ENCODE assay signal across 21 mouse cellular contexts in genomic region chrX:52050941-52051340, GRCm38 (mm10).
DNase-seq lines count a peak whose midpoint lies in the region; ATAC-seq and TF ChIP-seq lines count a peak whose summit lies in the region.
"Had no signal": no experiment of that assay in that cellular context is flagged by ENCODE, and none has a peak within 500 bp of the region (broad histone marks: within the 10 kb centered on the region; RNA-seq: fewer than 3 reads in every experiment).

No protein-coding gene starts in this region.

- H3K36me3 ChIP-seq in embryonic facial prominence, embryonic 14.5 days (ENCODE audit: control insufficient read depth, insufficient read depth, low read length) = peaks cover 3% of the 10 kb centered on the region; the same call in 1 of the 2 replicates
- no peaks in the 10 kb centered on the region; the same call in 1 of the 2 replicates for H3K36me3 ChIP-seq in embryonic facial prominence, embryonic 10.5 days (replicated peaks)
- no peaks in the 10 kb centered on the region for H3K36me3 ChIP-seq in kidney, postnatal 0 days (ENCODE audit: insufficient read depth, low read length)
- 0 out of 2 replicates have a peak, but pooled peaks cover 6% of the 10 kb centered on the region for H3K36me3 ChIP-seq in limb, embryonic 14.5 days (ENCODE audit: control insufficient read depth, insufficient read depth, low read length)
- no peaks in the 10 kb centered on the region for H3K36me3 ChIP-seq in limb, embryonic 10.5 days

- DNase-seq in embryonic facial prominence, embryonic 14.5 days (ENCODE audit: low spot score) = peak; percentile 52
- DNase-seq in embryonic facial prominence, embryonic 10.5 days (ENCODE audit: low spot score) = no peak
- peak; percentile 39 for DNase-seq in kidney, postnatal 0 days (ENCODE audit: low spot score)
- DNase-seq in kidney, postnatal 10 days = no peak
- DNase-seq in limb, embryonic 14.5 days (ENCODE audit: low spot score) = peak; percentile 67
- DNase-seq in limb, embryonic 10.5 days (ENCODE audit: low spot score) = no peak
- DNase-seq: adrenal gland, adult 2 months; adrenal gland, adult 8-10 months; adrenal gland, postnatal 10 days; adrenal gland, postnatal 14 days; adrenal gland, postnatal 25 days; adrenal gland, postnatal 36 days; B cell, adult 2 months; cerebellum, adult 11 months; cerebellum, adult 11-12 months; cerebellum, adult 18-20 months had no signal

- H3K4me1 ChIP-seq in embryonic facial prominence, embryonic 14.5 days (ENCODE audit: control insufficient read depth, insufficient read depth, low read length) = no peaks in the 10 kb centered on the region
- no peaks in the 10 kb centered on the region for H3K4me1 ChIP-seq in embryonic facial prominence, embryonic 10.5 days
- H3K4me1 ChIP-seq in kidney, postnatal 0 days (replicated peaks; ENCODE audit: insufficient read depth, low read length) = no peaks in the 10 kb centered on the region
- H3K4me1 ChIP-seq in limb, embryonic 14.5 days (ENCODE audit: control insufficient read depth, insufficient read depth, low read length) = no peaks in the 10 kb centered on the region; the same call in 1 of the 2 replicates
- no peaks in the 10 kb centered on the region for H3K4me1 ChIP-seq in limb, embryonic 10.5 days

- no peak overlapping the region; the same call in 1 of the 2 replicates for H3K27ac ChIP-seq in embryonic facial prominence, embryonic 14.5 days (replicated peaks; ENCODE audit: low read depth, low read length)
- no peak overlapping the region for H3K27ac ChIP-seq in embryonic facial prominence, embryonic 10.5 days (replicated peaks)
- H3K27ac ChIP-seq in kidney, postnatal 0 days = no peak overlapping the region
- H3K27ac ChIP-seq in limb, embryonic 14.5 days (replicated peaks; ENCODE audit: low read depth, low read length) = no peak overlapping the region
- no peak overlapping the region for H3K27ac ChIP-seq in limb, embryonic 10.5 days

- no peak overlapping the region for H3K9ac ChIP-seq in embryonic facial prominence, embryonic 14.5 days (ENCODE audit: low read depth, low read length)
- H3K9ac ChIP-seq in kidney, postnatal 0 days (ENCODE audit: low read depth, low read length) = no peak overlapping the region
- no peak overlapping the region for H3K9ac ChIP-seq in limb, embryonic 14.5 days (ENCODE audit: low read depth, low read length, severe bottlenecking)

- WGBS in embryonic facial prominence, embryonic 14.5 days = 54% methylated on average over 4 of the region's 4 CpGs
- 71% methylated on average over 4 of the region's 4 CpGs for WGBS in embryonic facial prominence, embryonic 10.5 days
- WGBS in kidney, postnatal 0 days = 53% methylated on average over 4 of the region's 4 CpGs
- WGBS in limb, embryonic 14.5 days = 39% methylated on average over 4 of the region's 4 CpGs
- 78% methylated on average over 4 of the region's 4 CpGs for WGBS in limb, embryonic 10.5 days

- TF ChIP-seq CTCF in kidney, postnatal 0 days (IDR thresholded peaks at IDR 0.05; ENCODE audit: low read depth) = no peak

- no peak for TF ChIP-seq POLR2A in limb, embryonic 14.5 days (IDR thresholded peaks at IDR 0.05; ENCODE audit: borderline replicate concordance, extremely low read depth, insufficient read depth, insufficient read length)

- no peaks in the 10 kb centered on the region for H3K9me3 ChIP-seq in embryonic facial prominence, embryonic 14.5 days (ENCODE audit: control insufficient read depth, low read length)
- no peaks in the 10 kb centered on the region for H3K9me3 ChIP-seq in embryonic facial prominence, embryonic 10.5 days
- H3K9me3 ChIP-seq in kidney, postnatal 0 days (replicated peaks; ENCODE audit: low read length) = no peaks in the 10 kb centered on the region
- H3K9me3 ChIP-seq in limb, embryonic 14.5 days (ENCODE audit: control insufficient read depth, low read length) = no peaks in the 10 kb centered on the region
- H3K9me3 ChIP-seq in limb, embryonic 10.5 days (replicated peaks) = no peaks in the 10 kb centered on the region
- H3K9me3 ChIP-seq: G1E had no signal

- no peaks in the 10 kb centered on the region for H3K27me3 ChIP-seq in embryonic facial prominence, embryonic 14.5 days (replicated peaks; ENCODE audit: control insufficient read depth, insufficient read depth, low read length)
- no peaks in the 10 kb centered on the region for H3K27me3 ChIP-seq in embryonic facial prominence, embryonic 10.5 days (replicated peaks; ENCODE audit: low read depth, poor library complexity, severe bottlenecking)
- H3K27me3 ChIP-seq in kidney, postnatal 0 days (ENCODE audit: insufficient read depth, low read length) = no peaks in the 10 kb centered on the region
- H3K27me3 ChIP-seq in limb, embryonic 14.5 days (ENCODE audit: control insufficient read depth, insufficient read depth, low read length) = no peaks in the 10 kb centered on the region
- peaks cover 11% of the 10 kb centered on the region; the same call in 1 of the 2 replicates for H3K27me3 ChIP-seq in limb, embryonic 10.5 days (ENCODE audit: low read depth, poor library complexity, severe bottlenecking)
- H3K27me3 ChIP-seq: CH12.LX had no signal

- no peak overlapping the region for H3K4me2 ChIP-seq in embryonic facial prominence, embryonic 14.5 days (ENCODE audit: low read depth, low read length)
- H3K4me2 ChIP-seq in kidney, postnatal 0 days (ENCODE audit: low read length) = no peak overlapping the region
- no peak overlapping the region for H3K4me2 ChIP-seq in limb, embryonic 14.5 days (replicated peaks; ENCODE audit: low read depth, low read length, severe bottlenecking)

- H3K4me3 ChIP-seq in embryonic facial prominence, embryonic 14.5 days (ENCODE audit: low read depth, low read length) = no peak overlapping the region
- no peak overlapping the region for H3K4me3 ChIP-seq in embryonic facial prominence, embryonic 10.5 days
- no peak overlapping the region for H3K4me3 ChIP-seq in kidney, postnatal 0 days (replicated peaks; ENCODE audit: low read depth, low read length)
- H3K4me3 ChIP-seq in limb, embryonic 14.5 days (replicated peaks; ENCODE audit: low read length) = no peak overlapping the region
- no peak overlapping the region for H3K4me3 ChIP-seq in limb, embryonic 10.5 days

- no peak for ATAC-seq in embryonic facial prominence, embryonic 14.5 days (ENCODE audit: low read depth)
- ATAC-seq in kidney, postnatal 0 days (replicated peaks; ENCODE audit: low FRiP score, low read depth) = no peak
- peak; percentile 53; the same call in 1 of the 2 replicates for ATAC-seq in limb, embryonic 14.5 days (ENCODE audit: low FRiP score, low read depth)
- ATAC-seq: activated CD4-positive, CD25-positive, alpha-beta regulatory T cell, adult 4 months; CD4-positive, CD25-positive, alpha-beta regulatory T cell, adult 4 months; Patski had no signal

Comparison
In these comparisons a context has a peak if more than half of its experiments do, and no peak if none do; other contexts are left out.
1. DNase-seq: peak in embryonic facial prominence, embryonic 14.5 days (single experiment), kidney, postnatal 0 days (single experiment) and limb, embryonic 14.5 days (single experiment); none in embryonic facial prominence, embryonic 10.5 days (single experiment), kidney, postnatal 10 days (single experiment) and limb, embryonic 10.5 days (single experiment).